Mouse (Mus musculus) CH12.LX (cell line): ENCODE data around the gene Gm20481. TPM values are rescaled to one million over a fixed set of nuclear protein-coding genes. Genes with fewer than 3 reads are reported as not detected.
"Not testable (repeated sequence)": the region's sequence is repeated elsewhere in the genome, so short reads cannot be mapped to it uniquely, and the experiment has no call there.

Source experiments
- DNase-seq: peaks from one replicate; pipeline ENCODE4 v3.0.0-alpha.2; 2013; ENCODE audit errors: extremely low read depth
- H3K27ac ChIP-seq: 2 replicates; pipeline ENCODE4 v1.5.1; 2012; ENCODE audit warnings: low read depth, mild to moderate bottlenecking, control low read depth, moderate library complexity; ENCODE audit not compliant: insufficient read depth
- H3K27me3 ChIP-seq: replicated peaks from 2 replicates; pipeline ENCODE3; 2012; ENCODE audit warnings: inconsistent platforms
- H3K36me3 ChIP-seq, 2 experiments: replicated peaks in 1 of 2; 2 replicates each; pipeline versions ENCODE3 to v1.6.1; 2012; ENCODE audit warnings: inconsistent platforms in 1 of 2, low read length in 1 of 2, mild to moderate bottlenecking in 1 of 2, mixed read lengths in 1 of 2, moderate library complexity in 1 of 2; ENCODE audit not compliant: control insufficient read depth in 1 of 2, insufficient read depth in 1 of 2
- H3K4me1 ChIP-seq, 2 experiments: 2 replicates each; pipeline ENCODE4 v1.6.1; 2012; ENCODE audit warnings: inconsistent platforms in 1 of 2, moderate library complexity in 1 of 2; ENCODE audit not compliant: insufficient read depth in 2 of 2, control insufficient read depth in 1 of 2
- H3K4me2 ChIP-seq: 2 replicates; pipeline ENCODE4 v1.6.1; 2012; ENCODE audit warnings: low read depth, mild to moderate bottlenecking, control low read depth; ENCODE audit not compliant: poor library complexity, insufficient read depth, severe bottlenecking
- H3K4me3 ChIP-seq, 3 experiments: fragments of 150-350 bp in 1 of 3; sonication (generic) in 1 of 3; replicated peaks in 1 of 3; 2 replicates each; pipeline versions ENCODE3 to v1.5.1; 2011 to 2012; ENCODE audit warnings: low read depth in 2 of 3, low read length in 2 of 3, mild to moderate bottlenecking in 2 of 3, moderate library complexity in 2 of 3, control low read depth in 1 of 3, improper control_type of control experiment in 1 of 3, inconsistent platforms in 1 of 3, mixed read lengths in 1 of 3; ENCODE audit not compliant: poor library complexity in 1 of 3
- H3K79me2 ChIP-seq: replicated peaks from 2 replicates; pipeline ENCODE4 v1.6.1; 2012; ENCODE audit warnings: mild to moderate bottlenecking, moderate library complexity; ENCODE audit not compliant: control insufficient read depth, poor library complexity, insufficient read depth, severe bottlenecking; ENCODE audit errors: extremely low read depth
- H3K9ac ChIP-seq: 2 replicates; pipeline ENCODE4 v1.6.1; 2012; ENCODE audit warnings: low read depth, mild to moderate bottlenecking, control low read depth, moderate library complexity; ENCODE audit not compliant: insufficient read depth
- H3K9me3 ChIP-seq: replicated peaks from 2 replicates; pipeline ENCODE3; 2012; ENCODE audit warnings: low read length, inconsistent platforms, mixed read lengths
- CHD2 ChIP-seq: IDR thresholded peaks from 2 replicates; pipeline ENCODE4 v1.6.1; 2011; ENCODE audit warnings: low read length, improper control_type of control experiment
- CTCF ChIP-seq, 2 experiments: IDR thresholded peaks in 1 of 2; conservative IDR thresholded peaks in 1 of 2; 2 replicates each; pipeline ENCODE4 v1.5.1; 2011 to 2012; ENCODE audit warnings: low read depth in 2 of 2, low read length in 2 of 2, improper control_type of control experiment in 1 of 2, inconsistent platforms in 1 of 2, mild to moderate bottlenecking in 1 of 2, moderate library complexity in 1 of 2
- ETS1 ChIP-seq: conservative IDR thresholded peaks from 2 replicates; pipeline ENCODE4 v1.6.1; 2012; ENCODE audit warnings: low read depth, mild to moderate bottlenecking, inconsistent platforms, low read length, improper control_type of control experiment, moderate library complexity
- IRF4 ChIP-seq: IDR thresholded peaks from 2 replicates; pipeline ENCODE4 v1.6.1; 2014; ENCODE audit warnings: low read depth, mild to moderate bottlenecking, inconsistent platforms, low read length, improper control_type of control experiment
- KAT2A ChIP-seq: IDR thresholded peaks from 2 replicates; pipeline ENCODE4 v1.6.1; 2012; ENCODE audit warnings: low read length, improper control_type of control experiment, inconsistent platforms; ENCODE audit not compliant: insufficient replicate concordance
- MAZ ChIP-seq: IDR thresholded peaks from 2 replicates; pipeline ENCODE4 v1.6.1; 2012; ENCODE audit warnings: low read depth, mild to moderate bottlenecking, inconsistent platforms, low read length, improper control_type of control experiment, moderate library complexity
- MEF2A ChIP-seq: IDR thresholded peaks from 2 replicates; pipeline ENCODE4 v1.6.1; 2014; ENCODE audit warnings: low read depth, mild to moderate bottlenecking, inconsistent platforms, low read length, improper control_type of control experiment, borderline replicate concordance
- MXI1 ChIP-seq: IDR thresholded peaks from 2 replicates; pipeline ENCODE4 v1.6.1; 2011; ENCODE audit warnings: mild to moderate bottlenecking, low read depth, low read length, improper control_type of control experiment
- RAD21 ChIP-seq: IDR thresholded peaks from 2 replicates; pipeline ENCODE4 v1.6.1; 2011; ENCODE audit warnings: low read depth, mild to moderate bottlenecking, low read length, improper control_type of control experiment, moderate library complexity
- SMC3 ChIP-seq: IDR thresholded peaks from 2 replicates; pipeline ENCODE4 v1.6.1; 2011; ENCODE audit warnings: low read depth, low read length, improper control_type of control experiment
- USF1 ChIP-seq: IDR thresholded peaks from 2 replicates; pipeline ENCODE4 v1.6.1; 2014; ENCODE audit warnings: low read depth, mild to moderate bottlenecking, inconsistent platforms, low read length, improper control_type of control experiment
- USF2 ChIP-seq: conservative IDR thresholded peaks from 2 replicates; pipeline ENCODE4 v1.6.1; 2011; ENCODE audit warnings: low read depth, low read length, improper control_type of control experiment
- ZMIZ1 ChIP-seq: IDR thresholded peaks from 2 replicates; pipeline ENCODE4 v1.6.1; 2012; ENCODE audit warnings: low read depth, mild to moderate bottlenecking, inconsistent platforms, low read length, improper control_type of control experiment
- dilution Hi-C: fragments of 300-500 bp; cut with MboI; formaldehyde crosslinking; loops from 2 replicates; pipeline ENCODE4 v1.14.3; 2020; ENCODE audit warnings: low sequenced_read_pairs; ENCODE audit not compliant: extremely low pct_unique_long_range_greater_than_20kb, extremely low pct_ligation_motif_present
- in situ Hi-C: fragments of 300-500 bp; cut with MboI; formaldehyde crosslinking; loops from 3 replicates; pipeline ENCODE4 v1.14.3; 2019; ENCODE audit warnings: low sequenced_read_pairs, low pct_ligation_motif_present, low pct_unique_long_range_greater_than_20kb, mixed read lengths
- polyA plus RNA-seq: library from polyadenylated mRNA; unstranded; fragments of >175 nt; gene quantifications from 2 replicates; pipeline ENCODE4 v1.2.1, GENCODE M21; 2012; ENCODE audit warnings: low read depth; ENCODE audit not compliant: insufficient read length
- total RNA-seq, 2 experiments: library from RNA; depleted of rRNA; stranded (reverse); fragments of 300-350 nt in 1 of 2; fragments of >200 nt in 1 of 2; gene quantifications; 2 replicates each; pipeline ENCODE4 v1.2.3; 2012 to 2014

Gene Gm20481
- total and polyA plus RNA-seq, 3 experiments, result not detected

- dilution Hi-C loops (no loop called here), in situ Hi-C loops (no loop called here)
- Histone ChIP-seq H3K4me3 (no peak overlapping the region), H3K4me2 (no peak overlapping the region), H3K9ac (no peak overlapping the region), H3K4me1 (peaks cover 2 to 24% of the 10 kb centered on the region in 2 experiments; a peak in 3 of 4 replicates), H3K27me3 (no peaks in the 10 kb centered on the region), H3K36me3 (peaks cover 26 to 44% of the 10 kb centered on the region in 2 experiments), H3K79me2 (peaks cover 24% of the 10 kb centered on the region), H3K27ac (no peak overlapping the region), H3K9me3 (no peaks in the 10 kb centered on the region)
- no peak for DNase-seq
- no peak for TF ChIP-seq USF1
- no peak for TF ChIP-seq ETS1
- TF ChIP-seq MAZ, result no peak
- TF ChIP-seq CHD2, result no peak
- peak; percentile 48 for TF ChIP-seq RAD21
- TF ChIP-seq USF2, result no peak
- TF ChIP-seq KAT2A, result no peak
- no peak for TF ChIP-seq MEF2A
- peak; percentile 27 for TF ChIP-seq SMC3
- TF ChIP-seq CTCF (conservative IDR thresholded peaks at IDR 0.05 in 1 of 2, IDR thresholded peaks at IDR 0.05 in 1 of 2; ENCODE audit: low read depth in 2 of 2, low read length in 2 of 2), result peak; percentile 39 to 63; a peak in 3 of 4 replicates
These were observed 14.5 kb downstream of the Gm20481 start for GRCm38 (mm10) chr17:34984218-34984617.

- H3K27ac ChIP-seq, result no peak overlapping the region; the same call in 1 of the 2 replicates
- no peak overlapping the region for H3K4me2 ChIP-seq
- H3K79me2 ChIP-seq, result no peaks in the 10 kb centered on the region
- no peaks in the 10 kb centered on the region for H3K27me3 ChIP-seq
- H3K9ac ChIP-seq, result no peak overlapping the region
- H3K4me3 ChIP-seq, result no peak overlapping the region
- in situ Hi-C loops (no loop called here), dilution Hi-C loops (no loop called here)
- H3K4me1 ChIP-seq, result peaks cover 1 to 2% of the 10 kb centered on the region in 2 experiments; a peak in 1 of 4 replicates
- DNase-seq, result no peak
- TF ChIP-seq IRF4, result no peak
- TF ChIP-seq MXI1, result no peak
- 0 out of 2 replicates have a peak, but pooled peaks have one; percentile 12 for TF ChIP-seq CHD2
- TF ChIP-seq ZMIZ1, result peak; percentile 33; the same call in 1 of the 2 replicates
- no peak for TF ChIP-seq KAT2A
- H3K36me3 ChIP-seq, result peaks cover 59 to 73% of the 10 kb centered on the region in 2 experiments
- H3K9me3 ChIP-seq, result peaks cover 34% of the 10 kb centered on the region
These were observed 25.0 kb downstream of the Gm20481 start for GRCm38 (mm10) chr17:34994751-34995150.

GRCm38 (mm10) chr17:34995192-34995591 lies 25.5 kb downstream of the Gm20481 start:
- dilution Hi-C loops, H3K4me1 ChIP-seq, H3K9ac ChIP-seq, DNase-seq, H3K4me2 ChIP-seq, H3K27ac ChIP-seq, H3K27me3 ChIP-seq, H3K4me3 ChIP-seq, H3K79me2 ChIP-seq, in situ Hi-C loops: not testable (repeated sequence)
- peaks cover 58 to 72% of the 10 kb centered on the region in 2 experiments for H3K36me3 ChIP-seq
- peaks cover 36% of the 10 kb centered on the region for H3K9me3 ChIP-seq
